Mouse (Mus musculus): ENCODE data around the gene Col25a1.

DNA sequence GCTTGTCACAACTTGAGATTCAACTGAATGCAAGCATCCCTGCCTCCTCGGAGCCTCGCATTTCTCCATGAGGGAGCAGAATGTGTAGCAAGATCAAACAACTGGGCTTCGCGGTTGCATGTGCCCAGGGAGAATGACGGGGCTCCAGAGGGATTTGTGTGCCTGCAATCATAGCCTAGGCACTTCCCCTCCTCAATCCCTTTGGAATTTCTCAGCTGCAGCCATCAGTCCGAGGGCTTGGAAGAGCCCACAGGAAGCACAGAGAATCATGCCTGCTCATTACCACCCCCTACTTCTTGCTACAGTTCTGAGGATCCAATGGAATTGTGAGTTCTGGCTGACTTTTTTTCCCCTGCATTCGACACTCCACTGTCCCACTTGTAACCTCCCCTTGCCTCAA lies 241.8 kb downstream of the Col25a1 start:
- TF ChIP-seq POLR2A (IDR thresholded peaks at IDR 0.05; ENCODE audit: insufficient read depth, low read depth, low read length) (no peak), CTCF (IDR thresholded peaks at IDR 0.05; ENCODE audit: insufficient read depth, low read depth, low read length) (no peak)

All from olfactory bulb, adult 2 months (tissue).